In genomic region chr7:30563117-30563905, GRCm38 (mm10) we compare ENCODE assay signal across 8 mouse cellular contexts. TPM values are rescaled to one million over a fixed set of nuclear protein-coding genes. Genes with fewer than 3 reads are reported as not detected.
A peak's percentile ranks its signal among the peaks of the same experiment; 100 is the strongest.
DNase-seq lines count a peak whose midpoint lies in the region; ATAC-seq and TF ChIP-seq lines count a peak whose summit lies in the region.

Gene U2af1l4 (plus strand): TSS chr7:30563301.
Gene Gm49396 (plus strand): TSS chr7:30563344.
Gene Psenen (minus strand): TSS chr7:30563627.

- peak; percentile 85 for DNase-seq in 3134 (ENCODE audit: extremely low read depth, insufficient read length, low spot score)
- DNase-seq in adrenal gland, postnatal 36 days, result peak; percentile 95 to 97
- peak; percentile 97 to 98 for DNase-seq in heart, adult 18-20 months
- DNase-seq in kidney, adult 2 months, result peak; percentile 99
- peak; percentile 95 to 98 for DNase-seq in spleen, adult 2 months (ENCODE audit: low read depth in 1 of 2, low spot score in 2 of 2)

- peak within 1 kb of the TSS; percentile 83 for H3K9ac ChIP-seq in embryonic facial prominence, embryonic 13.5 days
- H3K9ac ChIP-seq in limb, embryonic 12.5 days (replicated peaks), result peak within 1 kb of the TSS; percentile 77
- peak within 1 kb of the TSS; percentile 84 for H3K9ac ChIP-seq in midbrain, embryonic 15.5 days

- WGBS in embryonic facial prominence, embryonic 13.5 days, result under 1% methylated on average over 45 of the region's 45 CpGs
- under 1% methylated on average over 45 of the region's 45 CpGs for WGBS in kidney, adult 2 months
- under 1% methylated on average over 45 of the region's 45 CpGs for WGBS in limb, embryonic 12.5 days
- under 1% methylated on average over 45 of the region's 45 CpGs for WGBS in midbrain, embryonic 15.5 days
- WGBS in spleen, adult 2 months, result under 1% methylated on average over 45 of the region's 45 CpGs

- H3K4me2 ChIP-seq in embryonic facial prominence, embryonic 13.5 days, result peak within 1 kb of the TSS; percentile 82
- H3K4me2 ChIP-seq in limb, embryonic 12.5 days, result peak within 1 kb of the TSS; percentile 71
- peak within 1 kb of the TSS; percentile 89 for H3K4me2 ChIP-seq in midbrain, embryonic 15.5 days

- no peaks in the 10 kb centered on the region for H3K27me3 ChIP-seq in embryonic facial prominence, embryonic 13.5 days
- no peaks in the 10 kb centered on the region for H3K27me3 ChIP-seq in kidney, adult 2 months (replicated peaks; ENCODE audit: control insufficient read depth, insufficient read depth, low read length)
- no peaks in the 10 kb centered on the region for H3K27me3 ChIP-seq in limb, embryonic 12.5 days
- H3K27me3 ChIP-seq in midbrain, embryonic 15.5 days (replicated peaks), result no peaks in the 10 kb centered on the region
- no peaks in the 10 kb centered on the region for H3K27me3 ChIP-seq in spleen, adult 2 months (ENCODE audit: control insufficient read depth, insufficient read depth, low read length)

- no peak for TF ChIP-seq POLR2A in kidney, adult 2 months (IDR thresholded peaks at IDR 0.05; ENCODE audit: low read depth, low read length)
- no peak; the same call in 1 of the 2 replicates for TF ChIP-seq POLR2A in spleen, adult 2 months (IDR thresholded peaks at IDR 0.05; ENCODE audit: low read depth, low read length)

- H3K4me3 ChIP-seq in embryonic facial prominence, embryonic 13.5 days, result peak within 1 kb of the TSS; percentile 76
- H3K4me3 ChIP-seq in kidney, adult 2 months (ENCODE audit: insufficient read depth, low read depth, low read length), result peak within 1 kb of the TSS; percentile 71
- peak within 1 kb of the TSS; percentile 75 for H3K4me3 ChIP-seq in limb, embryonic 12.5 days (replicated peaks)
- peak within 1 kb of the TSS; percentile 95 for H3K4me3 ChIP-seq in midbrain, embryonic 15.5 days
- peak within 1 kb of the TSS; percentile 90 for H3K4me3 ChIP-seq in spleen, adult 2 months (ENCODE audit: extremely low read depth, insufficient read depth, insufficient read length)

- H3K4me1 ChIP-seq in embryonic facial prominence, embryonic 13.5 days, result peaks cover 33% of the 10 kb centered on the region
- peaks cover 3% of the 10 kb centered on the region; the same call in 1 of the 2 replicates for H3K4me1 ChIP-seq in kidney, adult 2 months (ENCODE audit: control insufficient read depth, insufficient read depth, low read length)
- H3K4me1 ChIP-seq in limb, embryonic 12.5 days (replicated peaks), result peaks cover 22% of the 10 kb centered on the region
- H3K4me1 ChIP-seq in midbrain, embryonic 15.5 days, result peaks cover 30% of the 10 kb centered on the region
- H3K4me1 ChIP-seq in spleen, adult 2 months (ENCODE audit: control insufficient read depth, insufficient read depth, insufficient read length), result peaks cover 6% of the 10 kb centered on the region; the same call in 1 of the 2 replicates

- TF ChIP-seq CTCF in kidney, adult 2 months (conservative IDR thresholded peaks at IDR 0.05; ENCODE audit: insufficient read depth, insufficient read length, low read depth, low read length), result no peak
- TF ChIP-seq CTCF in spleen, adult 2 months (IDR thresholded peaks at IDR 0.05; ENCODE audit: extremely low read depth, insufficient read depth, insufficient read length, insufficient replicate concordance), result no peak

- peak; percentile 84 for ATAC-seq in embryonic facial prominence, embryonic 13.5 days (ENCODE audit: insufficient number of reproducible peaks, insufficient read depth, low FRiP score, low TSS enrichment, low read depth)
- ATAC-seq in limb, embryonic 12.5 days (ENCODE audit: insufficient number of reproducible peaks, insufficient read depth, low FRiP score, low TSS enrichment, low read depth), result peak; percentile 80
- peak; percentile 89 for ATAC-seq in midbrain, embryonic 15.5 days (replicated peaks)

- H3K9me3 ChIP-seq in embryonic facial prominence, embryonic 13.5 days, result no peaks in the 10 kb centered on the region
- no peaks in the 10 kb centered on the region for H3K9me3 ChIP-seq in limb, embryonic 12.5 days
- no peaks in the 10 kb centered on the region for H3K9me3 ChIP-seq in midbrain, embryonic 15.5 days

- peak within 1 kb of the TSS; percentile 96 for H3K27ac ChIP-seq in embryonic facial prominence, embryonic 13.5 days
- H3K27ac ChIP-seq in kidney, adult 2 months (ENCODE audit: insufficient read depth, low read depth, low read length), result peak within 1 kb of the TSS; percentile 91
- peak within 1 kb of the TSS; percentile 96 for H3K27ac ChIP-seq in limb, embryonic 12.5 days
- H3K27ac ChIP-seq in midbrain, embryonic 15.5 days, result peak within 1 kb of the TSS; percentile 96
- peak within 1 kb of the TSS; percentile 95 for H3K27ac ChIP-seq in spleen, adult 2 months (ENCODE audit: insufficient read depth, low read length)

- peaks cover 34% of the 10 kb centered on the region for H3K36me3 ChIP-seq in embryonic facial prominence, embryonic 13.5 days
- no peaks in the 10 kb centered on the region for H3K36me3 ChIP-seq in kidney, adult 2 months (ENCODE audit: control insufficient read depth, insufficient read depth, low read length)
- peaks cover 32% of the 10 kb centered on the region for H3K36me3 ChIP-seq in limb, embryonic 12.5 days
- H3K36me3 ChIP-seq in midbrain, embryonic 15.5 days (replicated peaks), result peaks cover 16% of the 10 kb centered on the region; the same call in 1 of the 2 replicates
- peaks cover 2% of the 10 kb centered on the region; the same call in 1 of the 2 replicates for H3K36me3 ChIP-seq in spleen, adult 2 months (ENCODE audit: control insufficient read depth, insufficient read depth, low read length)

RNA-seq across cellular contexts. Expression of gene U2af1l4, which starts in this region (rescaled TPM):
- 10 to 100 TPM; 68.8 to 70.8 TPM for total RNA-seq in adrenal gland, postnatal 36 days (2021)
- 97.0 and 104 TPM in 2 replicates for polyA plus RNA-seq in embryonic facial prominence, embryonic 13.5 days (2015; fragmentation: Nextera tagmentation; extraction: Ambion mirVana)
- 10 to 100 TPM; 61.2 to 65.9 TPM for total RNA-seq in heart, adult 18-20 months (2021)
- polyA plus RNA-seq in kidney, adult 2 months (2012; rRNA removed), result 47.9 and 54.5 TPM in 2 replicates
- 87.8 and 89.9 TPM in 2 replicates for polyA plus RNA-seq in limb, embryonic 12.5 days (2016; fragmentation: Nextera tagmentation; extraction: Ambion mirVana)
- 87.2 and 90.7 TPM in 2 replicates for polyA plus RNA-seq in midbrain, embryonic 15.5 days (2015; fragmentation: Nextera tagmentation; extraction: Ambion mirVana)
- 31.6 and 36.5 TPM in 2 replicates for polyA plus RNA-seq in spleen, adult 2 months (2012; rRNA removed)

RNA-seq across cellular contexts. Expression of gene Gm49396, which starts in this region (rescaled TPM):
- total RNA-seq in adrenal gland, postnatal 36 days (2021), result 1 to 10 TPM; 3.5 to 6.7 TPM
- 14.9 and 15.4 TPM in 2 replicates for polyA plus RNA-seq in embryonic facial prominence, embryonic 13.5 days (2015; fragmentation: Nextera tagmentation; extraction: Ambion mirVana)
- total RNA-seq in heart, adult 18-20 months (2021), result 1 to 10 TPM in 1 of 2 experiments, under 1 TPM in 1; 0.35 to 1.1 TPM
- polyA plus RNA-seq in kidney, adult 2 months (2012; rRNA removed), result 1.5 and 1.9 TPM in 2 replicates
- polyA plus RNA-seq in limb, embryonic 12.5 days (2016; fragmentation: Nextera tagmentation; extraction: Ambion mirVana), result 16.3 and 18.5 TPM in 2 replicates
- polyA plus RNA-seq in midbrain, embryonic 15.5 days (2015; fragmentation: Nextera tagmentation; extraction: Ambion mirVana), result 18.5 and 20.7 TPM in 2 replicates
- 3.1 and 4.4 TPM in 2 replicates for polyA plus RNA-seq in spleen, adult 2 months (2012; rRNA removed)

RNA-seq across cellular contexts. Expression of gene Psenen, which starts in this region (rescaled TPM):
- total RNA-seq in adrenal gland, postnatal 36 days (2021), result 100 to 1,000 TPM; 141 to 163 TPM
- 131 and 138 TPM in 2 replicates for polyA plus RNA-seq in embryonic facial prominence, embryonic 13.5 days (2015; fragmentation: Nextera tagmentation; extraction: Ambion mirVana)
- total RNA-seq in heart, adult 18-20 months (2021), result 10 to 100 TPM; 80.1 to 84.4 TPM
- polyA plus RNA-seq in kidney, adult 2 months (2012; rRNA removed), result 168 and 223 TPM in 2 replicates
- 136 TPM in 2 replicates for polyA plus RNA-seq in limb, embryonic 12.5 days (2016; fragmentation: Nextera tagmentation; extraction: Ambion mirVana)
- 121 and 123 TPM in 2 replicates for polyA plus RNA-seq in midbrain, embryonic 15.5 days (2015; fragmentation: Nextera tagmentation; extraction: Ambion mirVana)
- 85.2 and 86.9 TPM in 2 replicates for polyA plus RNA-seq in spleen, adult 2 months (2012; rRNA removed)

Comparison
In these comparisons a context has a peak if more than half of its experiments do, and no peak if none do; other contexts are left out.
1. Peak in every context shown above with its lines: DNase-seq, ATAC-seq, H3K4me3 ChIP-seq and H3K27ac ChIP-seq.